Mouse (Mus musculus) neural tube, embryonic 11.5 days (tissue): Measurements from ENCODE around the gene Asic1. TPM values are rescaled to one million over a fixed set of nuclear protein-coding genes. Genes with fewer than 3 reads are reported as not detected.

Experiments
- ATAC-seq: fragments of 200-750 bp; cut with Nextera tagmentation; 2 replicates; pipeline ENCODE4 v1.8.0; 2017; ENCODE audit warnings: moderate number of reproducible peaks, mild to moderate bottlenecking, moderate TSS enrichment, moderate library complexity; ENCODE audit not compliant: insufficient read depth, low FRiP score, low TSS enrichment
- DNase-seq: peaks from one replicate; pipeline ENCODE4 v3.0.0-alpha.2; 2015; ENCODE audit warnings: low spot score
- H3K27ac ChIP-seq: fragments of 300-500 bp; sonication (generic); 2 replicates; pipeline ENCODE4 v1.5.1; 2014; ENCODE audit warnings: low read depth, mild to moderate bottlenecking, low read length
- H3K27me3 ChIP-seq: fragments of 300-500 bp; sonication (generic); 2 replicates; pipeline ENCODE4 v1.6.1; 2014; ENCODE audit warnings: mild to moderate bottlenecking, low read length, mixed read lengths; ENCODE audit not compliant: control insufficient read depth, insufficient read depth
- H3K36me3 ChIP-seq: fragments of 300-500 bp; sonication (generic); 2 replicates; pipeline ENCODE4 v1.6.1; 2014; ENCODE audit warnings: mild to moderate bottlenecking, low read length, moderate library complexity, mixed read lengths; ENCODE audit not compliant: control insufficient read depth, insufficient read depth
- H3K4me1 ChIP-seq: fragments of 300-500 bp; sonication (generic); 2 replicates; pipeline ENCODE4 v1.6.1; 2014; ENCODE audit warnings: low read length, mixed read lengths; ENCODE audit not compliant: control insufficient read depth, insufficient read depth
- H3K4me2 ChIP-seq: fragments of 300-500 bp; sonication (generic); 2 replicates; pipeline ENCODE4 v1.6.1; 2014; ENCODE audit warnings: low read depth, mild to moderate bottlenecking, moderate library complexity
- H3K4me3 ChIP-seq: fragments of 300-500 bp; sonication (generic); 2 replicates; pipeline ENCODE4 v1.5.1; 2014; ENCODE audit warnings: low read depth, low read length
- H3K9ac ChIP-seq: fragments of 300-500 bp; sonication (generic); 2 replicates; pipeline ENCODE4 v1.6.1; 2014; ENCODE audit warnings: mild to moderate bottlenecking, low read length
- H3K9me3 ChIP-seq: fragments of 300-500 bp; sonication (generic); 2 replicates; pipeline ENCODE4 v1.6.1; 2016; ENCODE audit warnings: low read length; ENCODE audit not compliant: control insufficient read depth
- WGBS: fragments of 180-500 bp; shearing (Covaris S2); extraction: QIAGEN DNeasy Blood & Tissue Kit; methylation state at CpG from one replicate; pipeline ENCODE4 v1.1.7; 2014; 5-methylcytosine and 5-hydroxymethylcytosine counted together
- polyA plus RNA-seq: library from polyadenylated mRNA; unstranded; fragments of >200 nt; fragmentation: Nextera tagmentation; extraction: Ambion mirVana; gene quantifications from 2 replicates; pipeline ENCODE4 v1.2.1, GENCODE M21; 2014

Asic1 gene
- polyA plus RNA-seq, 1 experiment from 2014 or later = 15.1 TPM

DNA sequence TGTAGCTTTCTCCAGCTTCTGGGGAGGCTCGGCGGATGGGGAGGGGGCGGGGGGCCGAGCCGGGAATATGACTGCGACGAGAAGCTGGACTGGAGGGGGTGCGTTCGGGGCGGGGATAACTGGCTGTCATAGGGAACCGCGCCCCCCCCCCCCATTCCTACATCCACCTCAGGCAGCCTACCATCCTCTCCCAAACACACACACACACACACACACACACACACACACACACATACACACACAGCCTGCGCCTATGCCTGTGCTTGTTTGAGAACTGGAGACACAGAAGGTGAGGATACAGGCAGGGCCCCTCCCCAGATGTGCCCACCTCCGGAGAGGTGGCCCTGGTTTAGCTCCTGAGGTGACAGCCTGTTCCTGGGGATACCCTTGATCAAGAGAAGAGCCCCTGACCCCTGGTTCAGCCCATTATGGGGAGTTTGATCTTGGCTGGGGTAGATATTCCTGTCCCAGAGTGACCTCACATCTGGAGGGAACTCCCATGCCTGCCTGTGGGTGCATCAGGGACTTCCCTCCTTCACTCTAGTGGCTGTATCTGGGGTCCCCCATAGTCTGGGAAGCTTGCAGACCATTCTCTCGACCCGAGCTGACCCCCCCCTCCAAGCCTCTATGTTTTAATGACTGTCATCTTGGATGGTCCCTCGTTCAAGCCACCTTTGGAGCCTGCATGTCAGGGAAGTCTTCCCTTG, 949 bp downstream of the Asic1 start:
- peak; percentile 25; the same call in 1 of the 2 replicates for ATAC-seq
- WGBS = 9% methylated on average over 13 of the region's 17 CpGs
- H3K27ac ChIP-seq = peak overlapping the region; percentile 62

DNA sequence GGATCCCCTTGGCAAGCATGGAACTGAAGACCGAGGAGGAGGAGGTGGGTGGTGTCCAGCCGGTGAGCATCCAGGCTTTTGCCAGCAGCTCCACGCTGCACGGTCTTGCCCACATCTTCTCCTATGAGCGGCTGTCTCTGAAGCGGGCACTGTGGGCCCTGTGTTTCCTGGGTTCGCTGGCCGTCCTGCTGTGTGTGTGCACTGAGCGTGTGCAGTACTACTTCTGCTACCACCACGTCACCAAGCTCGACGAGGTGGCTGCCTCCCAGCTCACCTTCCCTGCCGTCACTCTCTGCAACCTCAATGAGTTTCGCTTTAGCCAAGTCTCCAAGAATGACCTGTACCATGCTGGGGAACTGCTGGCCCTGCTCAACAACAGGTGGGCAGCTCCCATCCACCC, 1.6 kb downstream of the Asic1 start:
- DNase-seq (no peak), ATAC-seq (no peak)
- H3K4me1 ChIP-seq = no peaks in the 10 kb centered on the region
- no peaks in the 10 kb centered on the region for H3K9me3 ChIP-seq
- H3K9ac ChIP-seq = no peak overlapping the region; the same call in 1 of the 2 replicates
- H3K4me2 ChIP-seq = peak overlapping the region; percentile 95
- peaks cover 18% of the 10 kb centered on the region for H3K27me3 ChIP-seq
- peak overlapping the region; percentile 72; the same call in 1 of the 2 replicates for H3K4me3 ChIP-seq
- no peaks in the 10 kb centered on the region for H3K36me3 ChIP-seq
- H3K27ac ChIP-seq = no peak overlapping the region
- 80% methylated on average over 14 of the region's 14 CpGs for WGBS

More for the DNA sequence above, 949 bp downstream of the Asic1 start:
- H3K4me1 ChIP-seq = no peaks in the 10 kb centered on the region; the same call in 1 of the 2 replicates
- peaks cover 21% of the 10 kb centered on the region for H3K27me3 ChIP-seq
- H3K36me3 ChIP-seq = no peaks in the 10 kb centered on the region
- H3K9ac ChIP-seq = peak overlapping the region; percentile 81
- peak overlapping the region; percentile 72 for H3K4me3 ChIP-seq
- H3K4me2 ChIP-seq = peak overlapping the region; percentile 95
- no peaks in the 10 kb centered on the region for H3K9me3 ChIP-seq
- DNase-seq = no peak

- H3K27me3 ChIP-seq = peaks cover 14% of the 10 kb centered on the region
- peaks cover 3% of the 10 kb centered on the region; the same call in 1 of the 2 replicates for H3K4me1 ChIP-seq
- no peak overlapping the region for H3K27ac ChIP-seq
- H3K4me2 ChIP-seq = no peak overlapping the region
- no peaks in the 10 kb centered on the region for H3K9me3 ChIP-seq
- 76% methylated on average over 3 of the region's 3 CpGs for WGBS
- no peak overlapping the region for H3K4me3 ChIP-seq
- DNase-seq (no peak), ATAC-seq (no peak)
- no peak overlapping the region for H3K9ac ChIP-seq
- H3K36me3 ChIP-seq = no peaks in the 10 kb centered on the region
Observed at GRCm38 (mm10) chr15:99674866-99675265, 4.7 kb downstream of the Asic1 start.

GRCm38 (mm10) chr15:99677089-99677488, 6.9 kb downstream of the Asic1 start:
- 38% methylated on average over 8 of the region's 8 CpGs for WGBS
- Histone ChIP-seq H3K4me1 (peaks cover 3% of the 10 kb centered on the region; the same call in 1 of the 2 replicates), H3K4me2 (no peak overlapping the region), H3K27ac (peak overlapping the region; percentile 34; the same call in 1 of the 2 replicates), H3K4me3 (no peak overlapping the region), H3K27me3 (no peaks in the 10 kb centered on the region; the same call in 1 of the 2 replicates), H3K9me3 (no peaks in the 10 kb centered on the region), H3K36me3 (no peaks in the 10 kb centered on the region), H3K9ac (no peak overlapping the region)
- peak; percentile 74 for ATAC-seq
- peak; percentile 61 for DNase-seq

GRCm38 (mm10) chr15:99678063-99678800, 8.1 kb downstream of the Asic1 start:
- no peak overlapping the region for H3K9ac ChIP-seq
- no peak overlapping the region for H3K4me2 ChIP-seq
- DNase-seq (no peak), ATAC-seq (peak; percentile 53; the same call in 1 of the 2 replicates)
- H3K9me3 ChIP-seq = no peaks in the 10 kb centered on the region
- no peaks in the 10 kb centered on the region for H3K36me3 ChIP-seq
- H3K4me3 ChIP-seq = no peak overlapping the region
- H3K27ac ChIP-seq = no peak overlapping the region
- WGBS = 9% methylated on average over 13 of the region's 13 CpGs
- no peaks in the 10 kb centered on the region for H3K27me3 ChIP-seq
- H3K4me1 ChIP-seq = peaks cover 3% of the 10 kb centered on the region; the same call in 1 of the 2 replicates

DNA sequence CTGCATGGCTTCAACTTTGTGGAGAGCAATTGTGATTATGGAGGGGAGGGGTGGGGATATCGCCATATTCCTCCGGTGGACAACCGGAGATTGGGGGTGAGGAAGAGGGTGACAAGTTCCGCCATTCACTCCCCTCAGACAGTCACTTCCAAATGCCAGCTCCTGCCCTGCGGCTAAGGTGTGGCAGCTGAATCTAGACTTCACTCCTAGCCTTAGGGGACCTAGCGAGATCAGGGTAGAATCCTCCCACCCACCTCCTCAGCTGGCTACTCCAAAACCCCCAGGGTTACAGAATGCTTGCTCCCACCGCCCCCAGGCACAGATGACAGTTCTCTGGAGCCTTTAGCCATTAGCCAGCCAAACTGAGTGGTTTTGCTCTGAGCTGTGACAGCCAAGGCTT, 8.8 kb downstream of the Asic1 start:
- H3K9ac ChIP-seq = no peak overlapping the region
- 48% methylated on average over 7 of the region's 7 CpGs for WGBS
- H3K4me2 ChIP-seq = no peak overlapping the region
- H3K27me3 ChIP-seq = no peaks in the 10 kb centered on the region
- H3K4me1 ChIP-seq = peaks cover 3% of the 10 kb centered on the region; the same call in 1 of the 2 replicates
- H3K4me3 ChIP-seq = no peak overlapping the region
- ATAC-seq = no peak
- no peaks in the 10 kb centered on the region for H3K9me3 ChIP-seq
- no peak overlapping the region for H3K27ac ChIP-seq
- no peak for DNase-seq
- no peaks in the 10 kb centered on the region for H3K36me3 ChIP-seq

DNA sequence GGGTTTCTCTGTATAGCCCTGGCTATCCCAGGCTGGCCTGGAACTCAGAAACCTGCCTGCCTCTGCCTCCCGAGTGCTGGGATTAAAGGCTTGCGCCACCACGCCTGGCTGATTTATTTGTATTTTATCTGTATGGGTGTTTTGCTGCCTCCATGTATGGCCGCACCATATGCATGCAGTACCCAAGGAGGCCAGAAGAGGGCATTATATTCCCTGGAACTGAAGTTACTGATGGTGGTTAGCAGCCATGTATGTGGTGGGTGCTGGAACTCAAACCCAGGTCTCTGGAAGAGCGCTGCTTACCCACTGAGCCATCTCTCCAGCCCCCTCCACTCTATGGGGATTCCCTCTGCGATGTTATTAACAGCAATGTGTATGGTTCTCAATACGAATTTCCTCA, 12.7 kb downstream of the Asic1 start:
- no peak overlapping the region for H3K4me2 ChIP-seq
- WGBS = 93% methylated on average over 7 of the region's 7 CpGs
- H3K4me3 ChIP-seq = no peak overlapping the region
- ATAC-seq (no peak), DNase-seq (no peak)
- H3K27me3 ChIP-seq = no peaks in the 10 kb centered on the region
- H3K9ac ChIP-seq = no peak overlapping the region
- no peaks in the 10 kb centered on the region; the same call in 1 of the 2 replicates for H3K4me1 ChIP-seq
- H3K9me3 ChIP-seq = no peaks in the 10 kb centered on the region
- no peak overlapping the region for H3K27ac ChIP-seq
- H3K36me3 ChIP-seq = no peaks in the 10 kb centered on the region

GRCm38 (mm10) chr15:99684156-99684555, 14.0 kb downstream of the Asic1 start:
- 90% methylated on average over 5 of the region's 5 CpGs for WGBS
- no peaks in the 10 kb centered on the region for H3K27me3 ChIP-seq
- no peak overlapping the region for H3K4me2 ChIP-seq
- H3K9me3 ChIP-seq = no peaks in the 10 kb centered on the region
- no peaks in the 10 kb centered on the region for H3K36me3 ChIP-seq
- no peak overlapping the region for H3K9ac ChIP-seq
- H3K27ac ChIP-seq = no peak overlapping the region
- DNase-seq (no peak), ATAC-seq (no peak)
- H3K4me3 ChIP-seq = no peak overlapping the region
- H3K4me1 ChIP-seq = no peaks in the 10 kb centered on the region
